Mouse (Mus musculus): ENCODE measurements at regions not wholly inside any gene's neighbourhood (a gene's known extent, or its start where the extent isn't known, plus 50 kb on each side); places are given as distances from the start of the nearest gene placed in this dataset.
"Not testable (repeated sequence)": the region's sequence is repeated elsewhere in the genome, so short reads cannot be mapped to it uniquely, and the experiment has no call there.

- DNase-seq = no peak
Observed at GRCm38 (mm10) chr14:9492228-9492627, 826.2 kb upstream of the 4930452B06Rik start.

GRCm38 (mm10) chr14:9488585-9488984, 822.5 kb upstream of the 4930452B06Rik start:
- no peak for DNase-seq

- DNase-seq = no peak
Observed at GRCm38 (mm10) chr14:9478981-9479380, 812.9 kb upstream of the 4930452B06Rik start.

GRCm38 (mm10) chr14:9475169-9475568, 809.1 kb upstream of the 4930452B06Rik start:
- no peak for DNase-seq

GRCm38 (mm10) chr14:9469686-9470085, 803.6 kb upstream of the 4930452B06Rik start:
- DNase-seq = no peak

GRCm38 (mm10) chr14:9468654-9469053, 802.6 kb upstream of the 4930452B06Rik start:
- DNase-seq = no peak

GRCm38 (mm10) chr14:9467690-9468458, 801.8 kb upstream of the 4930452B06Rik start:
- no peak for DNase-seq

- no peak for DNase-seq
Observed at GRCm38 (mm10) chr14:9460006-9460405, 794.0 kb upstream of the 4930452B06Rik start.

GRCm38 (mm10) chr14:9458856-9459255, 792.8 kb upstream of the 4930452B06Rik start:
- no peak for DNase-seq

GRCm38 (mm10) chr14:9457801-9458495, 791.9 kb upstream of the 4930452B06Rik start:
- DNase-seq = no peak

- no peak for DNase-seq
Observed at GRCm38 (mm10) chr14:9455986-9456385, 789.9 kb upstream of the 4930452B06Rik start.

- DNase-seq = no peak
Observed at GRCm38 (mm10) chr14:9449942-9450341, 783.9 kb upstream of the 4930452B06Rik start.

- DNase-seq = no peak
Observed at GRCm38 (mm10) chr14:9437896-9438295, 771.9 kb upstream of the 4930452B06Rik start.

GRCm38 (mm10) chr14:9435136-9435535, 769.1 kb upstream of the 4930452B06Rik start:
- no peak for DNase-seq

GRCm38 (mm10) chr14:9433081-9433590, 767.1 kb upstream of the 4930452B06Rik start:
- no peak for DNase-seq

- no peak for DNase-seq
Observed at GRCm38 (mm10) chr14:9431798-9432197, 765.8 kb upstream of the 4930452B06Rik start.

GRCm38 (mm10) chr14:9411822-9412403, 745.9 kb upstream of the 4930452B06Rik start:
- no peak for DNase-seq

- DNase-seq = no peak
Observed at GRCm38 (mm10) chr14:9403688-9404087, 737.6 kb upstream of the 4930452B06Rik start.

GRCm38 (mm10) chr14:9400861-9401260, 734.8 kb upstream of the 4930452B06Rik start:
- no peak for DNase-seq

GRCm38 (mm10) chr14:9393271-9393771, 727.3 kb upstream of the 4930452B06Rik start:
- DNase-seq = peak; percentile 63

GRCm38 (mm10) chr14:9389878-9390536, 724.0 kb upstream of the 4930452B06Rik start:
- not testable (repeated sequence) for DNase-seq

- DNase-seq = no peak
Observed at GRCm38 (mm10) chr14:9389180-9389579, 723.1 kb upstream of the 4930452B06Rik start.
